Mouse (Mus musculus) intestine, postnatal 0 days (tissue): ENCODE results near the gene Mycbp2. TPM values are rescaled to one million over a fixed set of nuclear protein-coding genes. Genes with fewer than 3 reads are reported as not detected.

Source experiments
- ATAC-seq: fragments of 200-750 bp; cut with Nextera tagmentation; 2 replicates; pipeline ENCODE4 v1.8.0; 2017; ENCODE audit warnings: mild to moderate bottlenecking, moderate TSS enrichment, moderate library complexity
- H3K27ac ChIP-seq: fragments of 300-500 bp; sonication (generic); 2 replicates; pipeline ENCODE4 v1.5.1; 2014; ENCODE audit warnings: mild to moderate bottlenecking, low read depth, low read length, moderate library complexity
- H3K27me3 ChIP-seq: fragments of 300-500 bp; sonication (generic); replicated peaks from 2 replicates; pipeline ENCODE4 v1.6.1; 2014; ENCODE audit warnings: low read length, mixed read lengths; ENCODE audit not compliant: control insufficient read depth, insufficient read depth
- H3K36me3 ChIP-seq: fragments of 300-500 bp; sonication (generic); 2 replicates; pipeline ENCODE4 v1.6.1; 2014; ENCODE audit warnings: mild to moderate bottlenecking, moderate library complexity; ENCODE audit not compliant: control insufficient read depth, insufficient read depth
- H3K4me1 ChIP-seq: fragments of 300-500 bp; sonication (generic); replicated peaks from 2 replicates; pipeline ENCODE4 v1.6.1; 2014; ENCODE audit warnings: antibody characterized with exemption, low read length, mixed read lengths; ENCODE audit not compliant: control insufficient read depth, insufficient read depth
- H3K4me2 ChIP-seq: fragments of 300-500 bp; sonication (generic); replicated peaks from 2 replicates; pipeline ENCODE4 v1.6.1; 2014; ENCODE audit warnings: low read depth, mild to moderate bottlenecking, moderate library complexity
- H3K4me3 ChIP-seq: fragments of 300-500 bp; sonication (generic); 2 replicates; pipeline ENCODE4 v1.5.1; 2014; ENCODE audit warnings: low read depth, low read length
- H3K9ac ChIP-seq: fragments of 300-500 bp; sonication (generic); 2 replicates; pipeline ENCODE4 v1.6.1; 2014; ENCODE audit warnings: mild to moderate bottlenecking, low read depth, low read length
- H3K9me3 ChIP-seq: fragments of 300-500 bp; sonication (generic); 2 replicates; pipeline ENCODE4 v1.6.1; 2016; ENCODE audit warnings: mixed run types; ENCODE audit not compliant: control insufficient read depth
- CTCF ChIP-seq: sonication (generic); IDR thresholded peaks from 2 replicates; pipeline ENCODE4 v1.5.1; 2016; ENCODE audit warnings: low read depth, mild to moderate bottlenecking, control low read depth, antibody characterized with exemption, moderate library complexity
- WGBS: fragments of 180-500 bp; shearing (Covaris S2); extraction: QIAGEN DNeasy Blood & Tissue Kit; methylation state at CpG from one replicate; pipeline ENCODE4 v1.1.7; 2014; 5-methylcytosine and 5-hydroxymethylcytosine counted together
- polyA plus RNA-seq: library from polyadenylated mRNA; unstranded; fragments of >200 nt; fragmentation: Nextera tagmentation; extraction: Ambion mirVana; gene quantifications from 2 replicates; pipeline ENCODE4 v1.2.1, GENCODE M21; 2015

Gene Mycbp2
- polyA plus RNA-seq, 1 experiment from 2014 or later: 12.4 TPM

GRCm38 (mm10) chr14:103286650-103287049 lies 60.0 kb downstream of the Mycbp2 start:
- Histone ChIP-seq H3K9me3 (no peaks in the 10 kb centered on the region), H3K4me3 (no peak overlapping the region), H3K4me1 (no peaks in the 10 kb centered on the region), H3K9ac (no peak overlapping the region), H3K4me2 (no peak overlapping the region), H3K27ac (no peak overlapping the region), H3K36me3 (peaks cover 12% of the 10 kb centered on the region), H3K27me3 (no peaks in the 10 kb centered on the region)
- 38% methylated on average over 2 of the region's 2 CpGs for WGBS
- TF ChIP-seq CTCF: no peak
- no peak for ATAC-seq

DNA sequence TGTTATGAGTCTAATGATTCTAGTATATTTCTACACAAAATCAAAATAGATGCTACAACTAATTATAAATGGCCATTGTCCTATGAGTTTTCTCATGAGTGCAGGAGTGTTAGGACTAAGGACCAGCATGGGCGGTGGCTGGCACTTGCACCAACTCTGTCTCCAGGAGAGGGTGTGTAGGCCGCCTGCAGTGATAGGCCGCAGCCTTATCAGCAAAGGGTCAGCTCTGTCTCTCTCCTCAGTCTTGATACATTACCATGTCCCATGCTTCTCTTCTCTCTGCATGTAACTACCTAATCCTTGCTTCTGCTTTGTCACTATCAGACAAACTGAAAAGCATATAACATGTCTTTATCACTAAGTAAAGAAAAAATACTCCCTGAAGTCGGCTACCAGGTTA lies 69.9 kb downstream of the Mycbp2 start:
- Histone ChIP-seq H3K4me2 (no peak overlapping the region), H3K4me3 (no peak overlapping the region), H3K36me3 (0 out of 2 replicates have a peak, but pooled peaks cover 4% of the 10 kb centered on the region), H3K9ac (no peak overlapping the region), H3K27me3 (no peaks in the 10 kb centered on the region), H3K27ac (no peak overlapping the region), H3K4me1 (no peaks in the 10 kb centered on the region), H3K9me3 (no peaks in the 10 kb centered on the region)
- 71% methylated on average over 4 of the region's 4 CpGs for WGBS
- ATAC-seq: no peak
- no peak for TF ChIP-seq CTCF

DNA sequence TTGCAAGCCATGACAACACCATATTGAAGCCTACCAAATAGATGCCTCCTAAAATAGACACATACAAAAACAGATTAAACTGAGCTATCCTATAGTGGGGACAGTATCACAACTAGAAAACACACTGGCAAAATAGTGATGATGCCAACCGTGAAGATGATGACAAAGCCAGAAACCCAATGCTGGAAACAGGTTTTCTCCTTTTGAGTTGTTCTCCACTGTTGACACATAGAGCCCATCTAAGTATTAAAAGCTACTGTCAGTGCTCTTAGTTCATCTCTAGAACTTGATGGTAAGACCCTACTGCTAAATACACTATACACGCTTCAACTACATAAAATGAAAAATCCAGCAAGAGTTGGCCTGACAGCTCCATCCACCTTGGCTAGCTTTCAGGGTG lies 86.2 kb downstream of the Mycbp2 start:
- no peak for TF ChIP-seq CTCF
- no peak for ATAC-seq
- H3K27ac ChIP-seq: no peak overlapping the region

GRCm38 (mm10) chr14:103258745-103259144 lies 87.9 kb downstream of the Mycbp2 start:
- TF ChIP-seq CTCF: no peak
- no peak overlapping the region for H3K4me3 ChIP-seq
- H3K9me3 ChIP-seq: no peaks in the 10 kb centered on the region
- no peak overlapping the region for H3K27ac ChIP-seq
- peaks cover 14% of the 10 kb centered on the region for H3K36me3 ChIP-seq
- 91% methylated on average over 2 of the region's 2 CpGs for WGBS
- H3K4me1 ChIP-seq: no peaks in the 10 kb centered on the region
- no peak overlapping the region for H3K4me2 ChIP-seq
- no peak for ATAC-seq
- no peak overlapping the region for H3K9ac ChIP-seq
- no peaks in the 10 kb centered on the region for H3K27me3 ChIP-seq

More for the DNA sequence above, 86.2 kb downstream of the Mycbp2 start:
- no peaks in the 10 kb centered on the region for H3K27me3 ChIP-seq
- no peaks in the 10 kb centered on the region for H3K4me1 ChIP-seq
- H3K9ac ChIP-seq: no peak overlapping the region
- H3K9me3 ChIP-seq: no peaks in the 10 kb centered on the region
- H3K4me3 ChIP-seq: no peak overlapping the region
- 100% methylated on average over 2 of the region's 2 CpGs for WGBS
- H3K36me3 ChIP-seq: peaks cover 14% of the 10 kb centered on the region
- H3K4me2 ChIP-seq: no peak overlapping the region

- Histone ChIP-seq H3K36me3 (peaks cover 14% of the 10 kb centered on the region), H3K4me3 (no peak overlapping the region), H3K4me2 (no peak overlapping the region), H3K27me3 (no peaks in the 10 kb centered on the region), H3K9ac (no peak overlapping the region), H3K4me1 (no peaks in the 10 kb centered on the region), H3K27ac (no peak overlapping the region), H3K9me3 (no peaks in the 10 kb centered on the region)
- no peak for TF ChIP-seq CTCF
- WGBS: 91% methylated on average over 7 of the region's 7 CpGs
- ATAC-seq: no peak
Observed at GRCm38 (mm10) chr14:103256866-103257265, 89.7 kb downstream of the Mycbp2 start.

- no peak for TF ChIP-seq CTCF
- no peaks in the 10 kb centered on the region for H3K27me3 ChIP-seq
- H3K27ac ChIP-seq: no peak overlapping the region
- ATAC-seq: no peak
- no peak overlapping the region for H3K4me2 ChIP-seq
- H3K4me1 ChIP-seq: no peaks in the 10 kb centered on the region
- WGBS: 93% methylated on average over 2 of the region's 2 CpGs
- no peak overlapping the region for H3K9ac ChIP-seq
- H3K9me3 ChIP-seq: no peaks in the 10 kb centered on the region
- H3K36me3 ChIP-seq: peaks cover 10% of the 10 kb centered on the region
- no peak overlapping the region for H3K4me3 ChIP-seq
Observed at GRCm38 (mm10) chr14:103254311-103254710, 92.3 kb downstream of the Mycbp2 start.

DNA sequence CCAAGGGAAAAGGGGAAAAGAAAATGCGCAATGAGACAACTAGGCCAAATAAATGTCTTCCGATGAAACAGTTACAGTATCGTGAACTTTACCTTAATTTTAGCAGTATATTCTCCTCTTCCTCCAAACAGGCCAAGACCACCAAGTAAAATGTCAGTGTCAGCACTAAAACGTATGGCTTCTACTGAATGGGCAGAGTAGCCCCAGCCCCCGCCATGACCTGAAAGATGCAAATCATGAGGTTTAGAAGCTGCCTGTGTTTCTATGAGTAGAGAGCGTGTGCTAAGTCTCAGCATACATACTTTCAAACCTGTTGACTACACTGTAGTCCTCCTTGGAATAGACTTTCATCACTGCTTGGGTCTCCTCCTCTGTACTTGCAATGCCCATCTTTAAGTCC lies 104.6 kb downstream of the Mycbp2 start:
- WGBS: 97% methylated on average over 6 of the region's 6 CpGs

More for the DNA sequence above, 104.6 kb downstream of the Mycbp2 start:
- no peaks in the 10 kb centered on the region for H3K27me3 ChIP-seq
- ATAC-seq: no peak
- H3K4me1 ChIP-seq: no peaks in the 10 kb centered on the region
- no peaks in the 10 kb centered on the region for H3K9me3 ChIP-seq
- H3K4me3 ChIP-seq: no peak overlapping the region
- H3K4me2 ChIP-seq: no peak overlapping the region
- H3K27ac ChIP-seq: no peak overlapping the region
- peaks cover 16% of the 10 kb centered on the region for H3K36me3 ChIP-seq
- no peak overlapping the region for H3K9ac ChIP-seq
- TF ChIP-seq CTCF: no peak
